Mouse (Mus musculus): Measurements from ENCODE around the gene Vps8.

DNA sequence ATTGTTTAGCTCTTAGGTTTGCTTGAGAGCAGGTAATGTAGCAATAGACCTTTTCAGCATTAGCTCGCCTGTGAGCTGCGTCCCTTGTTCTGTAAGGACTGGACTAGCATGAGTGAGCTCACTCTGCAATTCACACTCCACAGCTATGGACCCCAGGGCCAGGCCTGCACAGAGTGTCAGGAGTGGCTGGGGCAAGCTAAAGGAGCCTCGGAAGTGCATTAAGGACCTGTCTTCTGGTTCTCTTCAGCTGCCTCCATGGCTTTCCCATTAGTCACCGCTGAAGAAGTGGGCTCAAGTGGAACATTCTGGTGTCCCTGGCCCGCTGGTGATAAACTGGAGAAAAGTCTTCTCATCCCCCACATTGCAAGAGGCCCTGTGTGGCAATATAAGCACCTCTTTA, 24.5 kb downstream of the Vps8 start:
- TF ChIP-seq GATA1 (IDR thresholded peaks at IDR 0.05; ENCODE audit: borderline replicate concordance, low read length): no peak
- TF ChIP-seq CTCF (IDR thresholded peaks at IDR 0.05; ENCODE audit: low read depth, low read length): no peak
- TF ChIP-seq TAL1 (conservative IDR thresholded peaks at IDR 0.05; ENCODE audit: low read depth, low read length): no peak
- TF ChIP-seq POLR2AphosphoS5 (IDR thresholded peaks at IDR 0.05; ENCODE audit: insufficient replicate concordance, low read depth, low read length): no peak
